Mouse (Mus musculus): ENCODE measurements at regions not wholly inside any gene's neighbourhood (a gene's known extent, or its start where the extent isn't known, plus 50 kb on each side); places are given as distances from the start of the nearest gene placed in this dataset.

- Histone ChIP-seq H3K27ac (no peak overlapping the region), H3K9me3 (no peaks in the 10 kb centered on the region)
- 68% methylated on average over 5 of the region's 5 CpGs for WGBS
Measured at GRCm38 (mm10) chr10:8962921-8963320, 77.1 kb upstream of the Sash1 start.

GRCm38 (mm10) chr10:8960964-8961675, 75.2 kb upstream of the Sash1 start:
- no peak for ATAC-seq (ENCODE audit: insufficient read depth, low FRiP score, low read depth)
- no peak overlapping the region for H3K9ac ChIP-seq
- 53% methylated on average over 10 of the region's 10 CpGs for WGBS

More at GRCm38 (mm10) chr10:8962921-8963320, 77.1 kb upstream of the Sash1 start:
- ATAC-seq (ENCODE audit: insufficient read depth, low FRiP score, low read depth), result no peak
- no peaks in the 10 kb centered on the region for H3K27me3 ChIP-seq (replicated peaks)
- H3K9ac ChIP-seq, result no peak overlapping the region
- no peak overlapping the region for H3K4me3 ChIP-seq (replicated peaks)
- no peak overlapping the region for H3K4me2 ChIP-seq
- H3K4me1 ChIP-seq, result no peaks in the 10 kb centered on the region
- no peaks in the 10 kb centered on the region for H3K36me3 ChIP-seq

GRCm38 (mm10) chr10:8960275-8960960, 74.5 kb upstream of the Sash1 start:
- 85% methylated on average over 9 of the region's 9 CpGs for WGBS
- Histone ChIP-seq H3K36me3 (no peaks in the 10 kb centered on the region), H3K27me3 (replicated peaks) (no peaks in the 10 kb centered on the region), H3K27ac (no peak overlapping the region), H3K9ac (no peak overlapping the region), H3K4me3 (replicated peaks) (no peak overlapping the region), H3K9me3 (no peaks in the 10 kb centered on the region), H3K4me1 (no peaks in the 10 kb centered on the region), H3K4me2 (no peak overlapping the region)
- no peak for ATAC-seq (ENCODE audit: insufficient read depth, low FRiP score, low read depth)

More at GRCm38 (mm10) chr10:8960964-8961675, 75.2 kb upstream of the Sash1 start:
- Histone ChIP-seq H3K4me2 (no peak overlapping the region), H3K36me3 (no peaks in the 10 kb centered on the region), H3K4me3 (replicated peaks) (no peak overlapping the region), H3K27ac (no peak overlapping the region), H3K4me1 (no peaks in the 10 kb centered on the region), H3K27me3 (replicated peaks) (no peaks in the 10 kb centered on the region), H3K9me3 (no peaks in the 10 kb centered on the region)

GRCm38 (mm10) chr10:8955499-8956211, 69.8 kb upstream of the Sash1 start:
- 32% methylated on average over 6 of the region's 6 CpGs for WGBS
- no peak overlapping the region for H3K4me3 ChIP-seq (replicated peaks)
- 0 out of 2 replicates have a peak, but pooled peaks cover 8% of the 10 kb centered on the region for H3K4me1 ChIP-seq
- no peaks in the 10 kb centered on the region for H3K9me3 ChIP-seq
- no peak overlapping the region for H3K9ac ChIP-seq
- H3K4me2 ChIP-seq, result no peak overlapping the region
- ATAC-seq (ENCODE audit: insufficient read depth, low FRiP score, low read depth), result no peak
- H3K27me3 ChIP-seq (replicated peaks), result no peaks in the 10 kb centered on the region
- no peak overlapping the region for H3K27ac ChIP-seq
- no peaks in the 10 kb centered on the region for H3K36me3 ChIP-seq

GRCm38 (mm10) chr10:8954003-8954402, 68.1 kb upstream of the Sash1 start:
- no peaks in the 10 kb centered on the region for H3K36me3 ChIP-seq
- H3K4me1 ChIP-seq, result 0 out of 2 replicates have a peak, but pooled peaks cover 10% of the 10 kb centered on the region
- no peak overlapping the region for H3K4me2 ChIP-seq
- ATAC-seq (ENCODE audit: insufficient read depth, low FRiP score, low read depth), result no peak
- H3K9ac ChIP-seq, result no peak overlapping the region
- no peaks in the 10 kb centered on the region for H3K9me3 ChIP-seq
- no peak overlapping the region for H3K27ac ChIP-seq
- no peak overlapping the region for H3K4me3 ChIP-seq (replicated peaks)
- WGBS, result 87% methylated on average over 4 of the region's 4 CpGs
- H3K27me3 ChIP-seq (replicated peaks), result no peaks in the 10 kb centered on the region

- Histone ChIP-seq H3K27me3 (replicated peaks) (no peaks in the 10 kb centered on the region), H3K4me1 (0 out of 2 replicates have a peak, but pooled peaks cover 10% of the 10 kb centered on the region), H3K36me3 (no peaks in the 10 kb centered on the region), H3K4me2 (no peak overlapping the region), H3K27ac (no peak overlapping the region), H3K4me3 (replicated peaks) (no peak overlapping the region), H3K9me3 (no peaks in the 10 kb centered on the region), H3K9ac (no peak overlapping the region)
- 84% methylated on average over 5 of the region's 5 CpGs for WGBS
- no peak for ATAC-seq (ENCODE audit: insufficient read depth, low FRiP score, low read depth)
Measured at GRCm38 (mm10) chr10:8952922-8953321, 67.1 kb upstream of the Sash1 start.

- WGBS, result 79% methylated on average over 3 of the region's 3 CpGs
- Histone ChIP-seq H3K27ac (no peak overlapping the region), H3K9ac (no peak overlapping the region), H3K27me3 (replicated peaks) (no peaks in the 10 kb centered on the region), H3K4me3 (replicated peaks) (no peak overlapping the region), H3K4me2 (no peak overlapping the region), H3K4me1 (0 out of 2 replicates have a peak, but pooled peaks cover 10% of the 10 kb centered on the region), H3K9me3 (no peaks in the 10 kb centered on the region), H3K36me3 (no peaks in the 10 kb centered on the region)
- no peak for ATAC-seq (ENCODE audit: insufficient read depth, low FRiP score, low read depth)
Measured at GRCm38 (mm10) chr10:8951937-8952336, 66.1 kb upstream of the Sash1 start.

- H3K4me2 ChIP-seq, result no peak overlapping the region
- H3K9ac ChIP-seq, result no peak overlapping the region
- no peaks in the 10 kb centered on the region for H3K9me3 ChIP-seq
- peak overlapping the region; percentile 40; the same call in 1 of the 2 replicates for H3K27ac ChIP-seq
- H3K4me1 ChIP-seq, result 0 out of 2 replicates have a peak, but pooled peaks cover 10% of the 10 kb centered on the region
- no peaks in the 10 kb centered on the region for H3K27me3 ChIP-seq (replicated peaks)
- no peak for ATAC-seq (ENCODE audit: insufficient read depth, low FRiP score, low read depth)
- no peaks in the 10 kb centered on the region for H3K36me3 ChIP-seq
- WGBS, result 62% methylated on average over 10 of the region's 10 CpGs
- no peak overlapping the region for H3K4me3 ChIP-seq (replicated peaks)
Measured at GRCm38 (mm10) chr10:8951236-8951825, 65.5 kb upstream of the Sash1 start.

GRCm38 (mm10) chr10:8948227-8948626, 62.4 kb upstream of the Sash1 start:
- no peak for ATAC-seq (ENCODE audit: insufficient read depth, low FRiP score, low read depth)
- Histone ChIP-seq H3K4me3 (replicated peaks) (no peak overlapping the region), H3K27me3 (replicated peaks) (no peaks in the 10 kb centered on the region), H3K4me1 (0 out of 2 replicates have a peak, but pooled peaks cover 14% of the 10 kb centered on the region), H3K36me3 (no peaks in the 10 kb centered on the region), H3K4me2 (no peak overlapping the region), H3K27ac (no peak overlapping the region), H3K9me3 (no peaks in the 10 kb centered on the region), H3K9ac (no peak overlapping the region)
- 85% methylated on average over 3 of the region's 3 CpGs for WGBS

- Histone ChIP-seq H3K4me3 (replicated peaks) (peak overlapping the region; percentile 12; the same call in 1 of the 2 replicates), H3K9ac (no peak overlapping the region), H3K36me3 (no peaks in the 10 kb centered on the region), H3K4me2 (peak overlapping the region; percentile 44), H3K27me3 (replicated peaks) (no peaks in the 10 kb centered on the region), H3K9me3 (no peaks in the 10 kb centered on the region), H3K4me1 (0 out of 2 replicates have a peak, but pooled peaks cover 4% of the 10 kb centered on the region), H3K27ac (peak overlapping the region; percentile 84)
- ATAC-seq (ENCODE audit: insufficient read depth, low FRiP score, low read depth), result peak; percentile 60
- 23% methylated on average over 17 of the region's 17 CpGs for WGBS
Measured at GRCm38 (mm10) chr10:8945195-8945751, 59.4 kb upstream of the Sash1 start.

- WGBS, result 59% methylated on average over 5 of the region's 5 CpGs
- no peak for ATAC-seq (ENCODE audit: insufficient read depth, low FRiP score, low read depth)
- peak overlapping the region; percentile 12; the same call in 1 of the 2 replicates for H3K4me3 ChIP-seq (replicated peaks)
- no peaks in the 10 kb centered on the region for H3K9me3 ChIP-seq
- H3K27me3 ChIP-seq (replicated peaks), result no peaks in the 10 kb centered on the region
- peak overlapping the region; percentile 84; the same call in 1 of the 2 replicates for H3K27ac ChIP-seq
- 0 out of 2 replicates have a peak, but pooled peaks cover 4% of the 10 kb centered on the region for H3K4me1 ChIP-seq
- H3K9ac ChIP-seq, result no peak overlapping the region
- H3K4me2 ChIP-seq, result peak overlapping the region; percentile 44; the same call in 1 of the 2 replicates
- no peaks in the 10 kb centered on the region for H3K36me3 ChIP-seq
Measured at GRCm38 (mm10) chr10:8944586-8944985, 58.7 kb upstream of the Sash1 start.

Measured in stomach, embryonic 15.5 days (tissue).